ENCODE assay signal across 8 mouse cellular contexts in genomic region chr11:32534453-32535075, GRCm38 (mm10). TPM values are rescaled to one million over a fixed set of nuclear protein-coding genes. Genes with fewer than 3 reads are reported as not detected.
DNase-seq lines count a peak whose midpoint lies in the region; ATAC-seq and TF ChIP-seq lines count a peak whose summit lies in the region.

No protein-coding gene starts in this region.

- H3K27ac ChIP-seq in kidney, embryonic 16.5 days (ENCODE audit: low read length) = 0 out of 2 replicates have a peak overlapping the region, but pooled peaks have one; percentile 7
- H3K27ac ChIP-seq in bone marrow, adult 2 months (ENCODE audit: control insufficient read depth, insufficient read depth, low read depth, low read length, poor library complexity) = peak overlapping the region; percentile 32
- no peak overlapping the region for H3K27ac ChIP-seq in hindbrain, embryonic 13.5 days
- H3K27ac ChIP-seq in midbrain, embryonic 12.5 days (replicated peaks) = no peak overlapping the region

- H3K27me3 ChIP-seq in kidney, embryonic 16.5 days (ENCODE audit: insufficient read depth, low read length) = no peaks in the 10 kb centered on the region
- H3K27me3 ChIP-seq in hindbrain, embryonic 13.5 days = peaks cover 19% of the 10 kb centered on the region
- peaks cover 53% of the 10 kb centered on the region for H3K27me3 ChIP-seq in midbrain, embryonic 12.5 days

- no peaks in the 10 kb centered on the region for H3K9me3 ChIP-seq in kidney, embryonic 16.5 days (ENCODE audit: low read length)
- H3K9me3 ChIP-seq in hindbrain, embryonic 13.5 days = no peaks in the 10 kb centered on the region
- no peaks in the 10 kb centered on the region for H3K9me3 ChIP-seq in midbrain, embryonic 12.5 days

- H3K4me1 ChIP-seq in kidney, embryonic 16.5 days (ENCODE audit: insufficient read depth, low read length) = peaks cover 38% of the 10 kb centered on the region
- H3K4me1 ChIP-seq in bone marrow, adult 2 months (ENCODE audit: control insufficient read depth, insufficient read depth, low read length) = peaks cover 15% of the 10 kb centered on the region
- H3K4me1 ChIP-seq in hindbrain, embryonic 13.5 days (replicated peaks) = peaks cover 52% of the 10 kb centered on the region
- H3K4me1 ChIP-seq in midbrain, embryonic 12.5 days = peaks cover 33% of the 10 kb centered on the region

- DNase-seq in kidney, adult 9 months = no peak
- DNase-seq in gastrocnemius, adult 18-20 months (ENCODE audit: low spot score) = no peak
- no peak for DNase-seq in frontal cortex, postnatal 10 days (ENCODE audit: low spot score in 2 of 2)
- DNase-seq in urinary bladder, postnatal 25 days (ENCODE audit: low spot score) = no peak

- peak overlapping the region; percentile 69 for H3K4me3 ChIP-seq in kidney, embryonic 16.5 days (ENCODE audit: low read length)
- H3K4me3 ChIP-seq in bone marrow, adult 2 months (replicated peaks; ENCODE audit: control insufficient read depth, low read depth, low read length) = peak overlapping the region; percentile 83
- H3K4me3 ChIP-seq in hindbrain, embryonic 13.5 days = peak overlapping the region; percentile 69
- H3K4me3 ChIP-seq in midbrain, embryonic 12.5 days = no peak overlapping the region

- peak overlapping the region; percentile 99 for H3K4me2 ChIP-seq in kidney, embryonic 16.5 days (replicated peaks; ENCODE audit: low read depth, low read length)
- peak overlapping the region; percentile 96 for H3K4me2 ChIP-seq in hindbrain, embryonic 13.5 days
- peak overlapping the region; percentile 97; the same call in 1 of the 2 replicates for H3K4me2 ChIP-seq in midbrain, embryonic 12.5 days (replicated peaks)

- no peak for TF ChIP-seq CTCF in bone marrow, adult 2 months (IDR thresholded peaks at IDR 0.05; ENCODE audit: control insufficient read depth, insufficient read depth, low read length)

- no peaks in the 10 kb centered on the region for H3K36me3 ChIP-seq in kidney, embryonic 16.5 days (ENCODE audit: insufficient read depth, low read length)
- no peaks in the 10 kb centered on the region for H3K36me3 ChIP-seq in hindbrain, embryonic 13.5 days
- no peaks in the 10 kb centered on the region for H3K36me3 ChIP-seq in midbrain, embryonic 12.5 days

- no peak for ATAC-seq in kidney, embryonic 16.5 days (ENCODE audit: low FRiP score, low TSS enrichment)
- ATAC-seq in hindbrain, embryonic 13.5 days (ENCODE audit: low FRiP score) = no peak
- no peak for ATAC-seq in midbrain, embryonic 12.5 days (ENCODE audit: low FRiP score, low read depth)

- 51% methylated on average over 7 of the region's 7 CpGs for WGBS in kidney, embryonic 16.5 days
- 37% methylated on average over 7 of the region's 7 CpGs for WGBS in bone marrow, adult 2 months
- 72% methylated on average over 7 of the region's 7 CpGs for WGBS in hindbrain, embryonic 13.5 days
- 72% methylated on average over 7 of the region's 7 CpGs for WGBS in midbrain, embryonic 12.5 days

- H3K9ac ChIP-seq in kidney, embryonic 16.5 days (replicated peaks; ENCODE audit: low read length) = no peak overlapping the region; the same call in 1 of the 2 replicates
- H3K9ac ChIP-seq in hindbrain, embryonic 13.5 days = 0 out of 2 replicates have a peak overlapping the region, but pooled peaks have one; percentile 80
- no peak overlapping the region for H3K9ac ChIP-seq in midbrain, embryonic 12.5 days (replicated peaks)

- no peak for TF ChIP-seq POLR2A in bone marrow, adult 2 months (IDR thresholded peaks at IDR 0.05; ENCODE audit: borderline replicate concordance, control insufficient read depth, low read depth, low read length)

RNA-seq across cellular contexts. Expression of gene Stk10, which starts 1.5 kb away (rescaled TPM):
- 5.6 and 6.5 TPM in 2 replicates for polyA plus RNA-seq in kidney, embryonic 16.5 days (2015; fragmentation: Nextera tagmentation; extraction: Ambion mirVana)
- polyA plus RNA-seq in bone marrow, adult 2 months (2011; ENCODE audit: insufficient read depth, insufficient read length, low replicate concordance, missing spikeins) = 17.6 and 23.9 TPM in 2 replicates
- 2.1 TPM in 2 replicates for polyA plus RNA-seq in hindbrain, embryonic 13.5 days (2015; fragmentation: Nextera tagmentation; extraction: Ambion mirVana)
- 1.8 TPM in 2 replicates for polyA plus RNA-seq in midbrain, embryonic 12.5 days (2016; fragmentation: Nextera tagmentation; extraction: Ambion mirVana)
- 1 to 10 TPM; 2.2 to 4.4 TPM for total RNA-seq in gastrocnemius, adult 18-20 months (2021)

RNA-seq across cellular contexts. Expression of gene Efcab9, which starts 2.7 kb away (rescaled TPM):
- 0.47 and 0.68 TPM in 2 replicates for polyA plus RNA-seq in kidney, embryonic 16.5 days (2015; fragmentation: Nextera tagmentation; extraction: Ambion mirVana)
- polyA plus RNA-seq in bone marrow, adult 2 months (2011; ENCODE audit: insufficient read depth, insufficient read length, low replicate concordance, missing spikeins) = not detected in 2 replicates
- polyA plus RNA-seq in hindbrain, embryonic 13.5 days (2015; fragmentation: Nextera tagmentation; extraction: Ambion mirVana) = not detected in 2 replicates
- 0.51 and 0.89 TPM in 2 replicates for polyA plus RNA-seq in midbrain, embryonic 12.5 days (2016; fragmentation: Nextera tagmentation; extraction: Ambion mirVana)
- 1 to 10 TPM; 1.8 to 2.6 TPM for total RNA-seq in gastrocnemius, adult 18-20 months (2021)

Comparison
In these comparisons a context has a peak if more than half of its experiments do, and no peak if none do; other contexts are left out.
1. H3K27ac ChIP-seq: peak in kidney, embryonic 16.5 days (single experiment) and bone marrow, adult 2 months (single experiment); none in hindbrain, embryonic 13.5 days (single experiment) and midbrain, embryonic 12.5 days (single experiment).
2. Peak in every context shown above with its lines, with median percentiles within 50 percentile points of each other: H3K4me2 ChIP-seq.